Mouse (Mus musculus) yolk sac, embryonic 10.5 days (tissue): ENCODE results near the gene Pcbd2.

ENCODE experiments used
- DNase-seq: peaks from one replicate; pipeline ENCODE4 v3.0.0-alpha.2; 2017; ENCODE audit warnings: low spot score

Pcbd2 gene

DNA sequence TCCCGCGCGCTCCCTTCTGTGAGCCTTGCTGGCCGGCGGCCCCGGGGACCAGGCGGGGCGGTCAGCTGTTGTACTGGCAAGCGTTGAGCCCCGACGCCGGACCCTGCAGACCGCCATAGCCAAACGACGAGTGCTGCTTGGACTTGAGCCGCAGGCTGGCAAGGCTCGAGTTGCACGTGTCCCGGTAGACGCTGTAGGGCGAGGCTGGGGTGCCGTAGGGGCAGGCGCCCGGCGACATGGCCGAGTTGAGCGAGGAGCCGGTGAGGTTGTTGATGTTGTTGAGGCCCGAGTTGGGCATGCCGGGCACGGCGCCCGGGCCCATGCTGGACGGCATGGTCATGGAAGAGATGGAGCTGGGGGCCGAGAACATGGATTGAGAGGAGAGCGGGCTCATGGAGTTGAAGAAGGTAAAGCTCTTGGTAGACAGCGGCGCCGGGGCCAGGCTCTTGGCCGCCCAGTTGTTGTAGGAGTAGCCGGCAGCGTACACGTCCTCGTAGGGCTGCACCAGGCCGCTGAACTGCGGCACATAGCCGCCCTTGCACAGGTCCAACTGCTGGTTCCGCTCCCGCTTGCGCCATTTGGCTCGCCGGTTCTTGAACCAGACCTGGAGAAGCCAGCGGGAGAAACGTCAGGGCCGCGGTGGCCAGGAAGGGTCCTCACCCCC, 99.0 kb downstream of the Pcbd2 start:
- peak; percentile 26 for DNase-seq
